Mouse (Mus musculus) intestine, embryonic 14.5 days (tissue): ENCODE results near the gene Fcgr3. TPM values are rescaled to one million over a fixed set of nuclear protein-coding genes. Genes with fewer than 3 reads are reported as not detected.
"Not testable (repeated sequence)": the region's sequence is repeated elsewhere in the genome, so short reads cannot be mapped to it uniquely, and the experiment has no call there.

Experiments used
- ATAC-seq: fragments of 200-750 bp; cut with Nextera tagmentation; replicated peaks from 2 replicates; pipeline ENCODE4 v1.8.0; 2017; ENCODE audit warnings: low read depth, moderate number of reproducible peaks, moderate TSS enrichment, moderate library complexity; ENCODE audit not compliant: low FRiP score, low TSS enrichment
- DNase-seq: peaks from one replicate; pipeline ENCODE4 v3.0.0-alpha.2; 2018; ENCODE audit warnings: low spot score
- H3K27ac ChIP-seq: fragments of 300-500 bp; sonication (generic); 2 replicates; pipeline ENCODE4 v1.5.1; 2014; ENCODE audit warnings: low read depth, mild to moderate bottlenecking, control low read depth
- H3K27me3 ChIP-seq: fragments of 300-500 bp; sonication (generic); replicated peaks from 2 replicates; pipeline ENCODE4 v1.6.1; 2014; ENCODE audit warnings: low read length, control low read depth; ENCODE audit not compliant: control insufficient read depth, insufficient read depth
- H3K36me3 ChIP-seq: fragments of 300-500 bp; sonication (generic); 2 replicates; pipeline ENCODE4 v1.6.1; 2014; ENCODE audit warnings: low read length, control low read depth; ENCODE audit not compliant: control insufficient read depth, insufficient read depth
- H3K4me1 ChIP-seq: fragments of 300-500 bp; sonication (generic); replicated peaks from 2 replicates; pipeline ENCODE4 v1.6.1; 2014; ENCODE audit warnings: low read length, control low read depth, mixed read lengths; ENCODE audit not compliant: control insufficient read depth, insufficient read depth
- H3K4me2 ChIP-seq: fragments of 300-500 bp; sonication (generic); 2 replicates; pipeline ENCODE4 v1.6.1; 2014; ENCODE audit warnings: low read length
- H3K4me3 ChIP-seq: fragments of 300-500 bp; sonication (generic); 2 replicates; pipeline ENCODE4 v1.5.1; 2014; ENCODE audit warnings: low read depth, low read length, control low read depth, mixed read lengths
- H3K9ac ChIP-seq: fragments of 300-500 bp; sonication (generic); 2 replicates; pipeline ENCODE4 v1.6.1; 2014; ENCODE audit warnings: mild to moderate bottlenecking, low read length
- H3K9me3 ChIP-seq: fragments of 300-500 bp; sonication (generic); 2 replicates; pipeline ENCODE4 v1.6.1; 2016; ENCODE audit warnings: low read length, control low read depth; ENCODE audit not compliant: control insufficient read depth
- WGBS: fragments of 180-500 bp; shearing (Covaris S2); extraction: QIAGEN DNeasy Blood & Tissue Kit; methylation state at CpG from one replicate; pipeline ENCODE4 v1.1.7; 2014; 5-methylcytosine and 5-hydroxymethylcytosine counted together
- polyA plus RNA-seq: library from polyadenylated mRNA; unstranded; fragments of >200 nt; fragmentation: Nextera tagmentation; extraction: Ambion mirVana; gene quantifications from 2 replicates; pipeline ENCODE4 v1.2.1, GENCODE M21; 2014

The Fcgr3 gene
- 10.7 and 12.7 TPM in 2 replicates for polyA plus RNA-seq

- Histone ChIP-seq H3K27me3 (peaks cover 24% of the 10 kb centered on the region), H3K4me3 (peak within 1 kb of the TSS; percentile 27), H3K4me2 (peak within 1 kb of the TSS; percentile 40)
- not testable (repeated sequence) for H3K27ac ChIP-seq, H3K9me3 ChIP-seq, H3K9ac ChIP-seq, H3K36me3 ChIP-seq, H3K4me1 ChIP-seq
- DNase-seq (peak; percentile 99), ATAC-seq (peak; percentile 66)
- 1% methylated on average over 39 of the region's 75 CpGs for WGBS
These were observed at the start of gene Fcgr3 for GRCm38 (mm10) chr1:171064491-171065242. Gene Fcgr3 (minus strand): TSS chr1:171064935.

GRCm38 (mm10) chr1:171113873-171114299 lies 49.2 kb upstream of the Fcgr3 start, which contains the start of gene Cfap126:
Gene Cfap126 (plus strand): TSS chr1:171113918.
- 0 out of 2 replicates have a peak, but pooled peaks have one; percentile 2 for ATAC-seq
- WGBS, result under 1% methylated on average over 24 of the region's 24 CpGs

GRCm38 (mm10) chr1:171112986-171113385 lies 48.3 kb upstream of the Fcgr3 start:
- H3K9ac ChIP-seq, result no peak overlapping the region
- no peak for ATAC-seq
- H3K27me3 ChIP-seq, result no peaks in the 10 kb centered on the region
- WGBS, result 64% methylated on average over 4 of the region's 4 CpGs
- H3K4me3 ChIP-seq, result no peak overlapping the region
- no peak for DNase-seq
- no peaks in the 10 kb centered on the region for H3K36me3 ChIP-seq
- no peaks in the 10 kb centered on the region for H3K9me3 ChIP-seq
- peaks cover 11% of the 10 kb centered on the region for H3K4me1 ChIP-seq
- no peak overlapping the region for H3K4me2 ChIP-seq
- H3K27ac ChIP-seq, result no peak overlapping the region

More at GRCm38 (mm10) chr1:171113873-171114299, 49.2 kb upstream of the Fcgr3 start, which contains the start of gene Cfap126:
- Histone ChIP-seq H3K36me3 (no peaks in the 10 kb centered on the region), H3K9ac (peak within 1 kb of the TSS; percentile 50), H3K4me1 (peaks cover 11% of the 10 kb centered on the region), H3K27ac (peak within 1 kb of the TSS; percentile 83), H3K4me2 (peak within 1 kb of the TSS; percentile 68), H3K4me3 (peak within 1 kb of the TSS; percentile 45), H3K9me3 (no peaks in the 10 kb centered on the region), H3K27me3 (no peaks in the 10 kb centered on the region)
- DNase-seq, result peak; percentile 78

DNA sequence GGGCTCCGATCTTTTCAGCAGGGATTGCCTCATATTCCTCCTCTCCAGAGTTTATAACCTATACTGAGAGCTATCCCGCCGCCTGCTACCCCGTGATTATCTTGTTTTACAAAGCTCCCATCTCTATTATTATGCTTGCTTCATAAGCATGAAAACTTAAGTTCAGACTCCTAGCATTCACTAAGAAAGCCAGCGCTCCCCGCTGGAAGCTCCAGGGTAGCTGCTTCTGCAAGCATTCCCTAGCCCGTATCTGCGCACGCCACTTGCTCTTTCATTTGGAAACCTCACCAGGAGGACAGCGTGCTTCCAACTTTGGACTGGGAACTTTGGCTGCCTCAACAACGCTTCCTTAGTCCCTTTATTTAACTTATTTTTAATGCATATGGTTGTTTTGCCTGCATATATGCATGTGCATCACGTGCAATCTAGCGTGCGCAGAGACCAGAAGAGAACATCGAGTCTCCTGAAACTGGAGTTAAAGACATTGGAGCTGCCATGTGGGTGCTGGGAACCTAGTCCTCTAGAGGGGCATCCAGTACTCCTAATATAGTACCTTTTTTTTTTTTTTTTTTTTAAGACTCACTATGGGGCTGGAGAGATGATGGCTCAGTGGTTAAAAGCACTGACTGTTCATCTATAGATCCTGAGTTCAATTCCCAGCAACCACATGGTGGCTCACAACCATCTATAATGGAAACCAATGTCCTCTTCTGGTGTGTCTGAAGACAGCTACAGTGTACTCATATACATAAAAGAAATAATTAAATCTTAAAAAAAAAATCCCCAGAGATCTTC lies 47.2 kb upstream of the Fcgr3 start:
- 3% methylated on average over 15 of the region's 15 CpGs for WGBS
- Histone ChIP-seq H3K9me3 (no peaks in the 10 kb centered on the region), H3K9ac (peak overlapping the region; percentile 39), H3K4me3 (peak overlapping the region; percentile 55), H3K27ac (peak overlapping the region; percentile 79), H3K27me3 (no peaks in the 10 kb centered on the region), H3K4me2 (peak overlapping the region; percentile 63), H3K4me1 (peaks cover 11% of the 10 kb centered on the region), H3K36me3 (no peaks in the 10 kb centered on the region)
- DNase-seq, result no peak
- no peak for ATAC-seq

GRCm38 (mm10) chr1:171111020-171111780 lies 46.5 kb upstream of the Fcgr3 start:
- ATAC-seq, result peak; percentile 92
- peak overlapping the region; percentile 39 for H3K9ac ChIP-seq
- peak overlapping the region; percentile 79 for H3K27ac ChIP-seq
- WGBS, result under 1% methylated on average over 38 of the region's 38 CpGs
- H3K9me3 ChIP-seq, result no peaks in the 10 kb centered on the region
- H3K36me3 ChIP-seq, result no peaks in the 10 kb centered on the region
- peaks cover 11% of the 10 kb centered on the region for H3K4me1 ChIP-seq
- peak; percentile 99 for DNase-seq
- peak overlapping the region; percentile 63 for H3K4me2 ChIP-seq
- peak overlapping the region; percentile 55 for H3K4me3 ChIP-seq
- no peaks in the 10 kb centered on the region for H3K27me3 ChIP-seq

DNA sequence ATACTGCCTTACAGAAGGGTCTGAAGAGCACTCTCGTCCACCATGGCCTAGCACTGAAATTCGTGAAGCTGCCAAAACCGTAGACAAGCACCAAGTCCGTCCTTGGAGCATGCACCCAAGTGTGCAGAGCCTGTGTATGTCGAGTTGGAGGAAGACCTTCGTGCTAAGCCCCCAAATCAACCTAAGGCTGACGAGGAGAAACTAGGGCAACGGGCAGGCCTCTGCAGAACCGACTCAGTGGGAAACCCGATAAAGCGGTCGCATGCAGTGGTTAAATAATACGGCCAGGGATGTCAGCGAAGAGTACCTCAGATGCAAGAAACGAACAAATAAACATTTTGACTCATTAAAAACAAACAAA lies 45.9 kb upstream of the Fcgr3 start:
- Histone ChIP-seq H3K9ac (peak overlapping the region; percentile 39), H3K9me3 (no peaks in the 10 kb centered on the region)

GRCm38 (mm10) chr1:171109620-171110019 lies 44.9 kb upstream of the Fcgr3 start:
- no peaks in the 10 kb centered on the region for H3K27me3 ChIP-seq

More for the DNA sequence above, 45.9 kb upstream of the Fcgr3 start:
- Histone ChIP-seq H3K27ac (peak overlapping the region; percentile 62; the same call in 1 of the 2 replicates), H3K4me1 (peaks cover 11% of the 10 kb centered on the region), H3K4me3 (peak overlapping the region; percentile 55), H3K27me3 (no peaks in the 10 kb centered on the region), H3K36me3 (no peaks in the 10 kb centered on the region), H3K4me2 (peak overlapping the region; percentile 63)
- ATAC-seq (peak; percentile 42; the same call in 1 of the 2 replicates), DNase-seq (peak; percentile 85)
- 13% methylated on average over 15 of the region's 15 CpGs for WGBS

DNA sequence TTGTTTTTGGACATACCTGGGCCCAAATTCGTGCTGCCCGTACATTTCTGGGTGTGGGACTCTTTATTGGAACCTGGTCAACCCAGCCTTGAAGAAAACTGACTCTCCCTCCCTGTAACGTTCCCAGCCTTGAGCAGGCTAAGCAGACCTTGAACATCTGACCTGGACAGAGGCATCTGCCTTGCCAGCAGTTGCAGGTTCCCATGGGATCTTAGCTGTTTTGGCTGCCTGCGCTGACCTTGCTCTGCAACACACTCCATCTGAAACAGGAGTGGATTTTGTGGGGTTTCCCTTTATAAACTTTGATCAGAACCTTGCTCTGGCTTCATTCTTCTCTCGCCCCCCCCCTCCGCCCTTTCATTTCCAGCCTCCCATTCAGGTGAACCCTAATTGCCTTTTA lies 40.5 kb upstream of the Fcgr3 start:
- no peak overlapping the region for H3K27ac ChIP-seq
- H3K9ac ChIP-seq, result no peak overlapping the region

More at GRCm38 (mm10) chr1:171109620-171110019, 44.9 kb upstream of the Fcgr3 start:
- DNase-seq (no peak), ATAC-seq (no peak)
- H3K4me2 ChIP-seq, result peak overlapping the region; percentile 14; the same call in 1 of the 2 replicates
- no peak overlapping the region for H3K4me3 ChIP-seq
- 38% methylated on average over 9 of the region's 9 CpGs for WGBS
- H3K36me3 ChIP-seq, result no peaks in the 10 kb centered on the region
- H3K9me3 ChIP-seq, result no peaks in the 10 kb centered on the region
- no peak overlapping the region for H3K27ac ChIP-seq
- H3K4me1 ChIP-seq, result peaks cover 11% of the 10 kb centered on the region
- no peak overlapping the region for H3K9ac ChIP-seq

More for the DNA sequence above, 40.5 kb upstream of the Fcgr3 start:
- DNase-seq (no peak), ATAC-seq (no peak)
- Histone ChIP-seq H3K9me3 (no peaks in the 10 kb centered on the region), H3K4me1 (peaks cover 6% of the 10 kb centered on the region), H3K27me3 (no peaks in the 10 kb centered on the region), H3K4me2 (no peak overlapping the region), H3K36me3 (no peaks in the 10 kb centered on the region), H3K4me3 (no peak overlapping the region)
- WGBS, result 73% methylated on average over 6 of the region's 6 CpGs
